Mouse (Mus musculus) brain, embryonic 18.5 days (tissue): Measurements from ENCODE around the gene Emsy.

Source experiments
- DNase-seq: peaks from one replicate; pipeline ENCODE4 v3.0.0-alpha.2; 2012; ENCODE audit warnings: low read depth, low spot score

Gene Emsy

GRCm38 (mm10) chr7:98577461-98577860 lies 79.1 kb downstream of the Emsy start:
- DNase-seq: no peak

- DNase-seq: no peak
These were observed 80.8 kb downstream of the Emsy start for GRCm38 (mm10) chr7:98575651-98576239.

- no peak for DNase-seq
These were observed 81.8 kb downstream of the Emsy start for GRCm38 (mm10) chr7:98574771-98575191.

- no peak for DNase-seq
These were observed 82.3 kb downstream of the Emsy start for GRCm38 (mm10) chr7:98574271-98574670.

- DNase-seq: no peak
These were observed 83.3 kb downstream of the Emsy start for GRCm38 (mm10) chr7:98573231-98573781.

- no peak for DNase-seq
These were observed 84.2 kb downstream of the Emsy start for GRCm38 (mm10) chr7:98572223-98572868.

GRCm38 (mm10) chr7:98570824-98571505 lies 85.6 kb downstream of the Emsy start:
- DNase-seq: no peak

GRCm38 (mm10) chr7:98567056-98567455 lies 89.5 kb downstream of the Emsy start:
- no peak for DNase-seq

- DNase-seq: no peak
These were observed 91.8 kb downstream of the Emsy start for GRCm38 (mm10) chr7:98564607-98565364.

GRCm38 (mm10) chr7:98563991-98564390 lies 92.6 kb downstream of the Emsy start:
- DNase-seq: no peak

- DNase-seq: no peak
These were observed 93.6 kb downstream of the Emsy start for GRCm38 (mm10) chr7:98562966-98563365.

GRCm38 (mm10) chr7:98562186-98562585 lies 94.4 kb downstream of the Emsy start:
- no peak for DNase-seq

GRCm38 (mm10) chr7:98561556-98562164 lies 94.9 kb downstream of the Emsy start:
- DNase-seq: no peak

- no peak for DNase-seq
These were observed 98.3 kb downstream of the Emsy start for GRCm38 (mm10) chr7:98558128-98558921.

- no peak for DNase-seq
These were observed 99.7 kb downstream of the Emsy start for GRCm38 (mm10) chr7:98556767-98557394.

GRCm38 (mm10) chr7:98551041-98551440 lies 105.5 kb downstream of the Emsy start:
- DNase-seq: no peak

- DNase-seq: no peak
These were observed 106.0 kb downstream of the Emsy start for GRCm38 (mm10) chr7:98550596-98550995.

GRCm38 (mm10) chr7:98548839-98549238 lies 107.7 kb downstream of the Emsy start:
- no peak for DNase-seq

GRCm38 (mm10) chr7:98544556-98544955 lies 112.0 kb downstream of the Emsy start:
- DNase-seq: no peak

- DNase-seq: no peak
These were observed 112.7 kb downstream of the Emsy start for GRCm38 (mm10) chr7:98543853-98544370.
